Mouse (Mus musculus) stomach, postnatal 0 days (tissue): ENCODE measurements around the gene Bub3. TPM values are rescaled to one million over a fixed set of nuclear protein-coding genes. Genes with fewer than 3 reads are reported as not detected.
A peak's percentile ranks its signal among the peaks of the same experiment; 100 is the strongest.

ENCODE experiments used
- ATAC-seq: fragments of 200-750 bp; cut with Nextera tagmentation; 2 replicates; pipeline ENCODE4 v1.8.0; 2017; ENCODE audit not compliant: low FRiP score, low TSS enrichment
- DNase-seq: peaks from one replicate; pipeline ENCODE4 v3.0.0-alpha.2; 2016; ENCODE audit warnings: low spot score
- H3K27ac ChIP-seq: fragments of 300-500 bp; sonication (generic); replicated peaks from 2 replicates; pipeline ENCODE4 v1.5.1; 2014; ENCODE audit warnings: mild to moderate bottlenecking, control low read depth
- H3K27me3 ChIP-seq: fragments of 300-500 bp; sonication (generic); 2 replicates; pipeline ENCODE4 v1.6.1; 2014; ENCODE audit warnings: low read length; ENCODE audit not compliant: control insufficient read depth, insufficient read depth
- H3K36me3 ChIP-seq: fragments of 300-500 bp; sonication (generic); 2 replicates; pipeline ENCODE4 v1.6.1; 2014; ENCODE audit warnings: low read length, mixed read lengths; ENCODE audit not compliant: control insufficient read depth, insufficient read depth
- H3K4me1 ChIP-seq: fragments of 300-500 bp; sonication (generic); replicated peaks from 2 replicates; pipeline ENCODE4 v1.6.1; 2014; ENCODE audit warnings: antibody characterized with exemption; ENCODE audit not compliant: control insufficient read depth, insufficient read depth
- H3K4me2 ChIP-seq: fragments of 300-500 bp; sonication (generic); replicated peaks from 2 replicates; pipeline ENCODE4 v1.6.1; 2014; ENCODE audit warnings: low read depth, mild to moderate bottlenecking, control low read depth, moderate library complexity
- H3K4me3 ChIP-seq: fragments of 300-500 bp; sonication (generic); 2 replicates; pipeline ENCODE4 v1.5.1; 2014; ENCODE audit warnings: low read depth, low read length, control low read depth
- H3K9ac ChIP-seq: fragments of 300-500 bp; sonication (generic); 2 replicates; pipeline ENCODE4 v1.6.1; 2014; ENCODE audit warnings: mild to moderate bottlenecking, low read length, control low read depth, mixed read lengths
- H3K9me3 ChIP-seq: fragments of 300-500 bp; sonication (generic); 2 replicates; pipeline ENCODE4 v1.6.1; 2016; ENCODE audit warnings: low read length; ENCODE audit not compliant: control insufficient read depth
- CTCF ChIP-seq: IDR thresholded peaks from 2 replicates; pipeline ENCODE4 v1.5.1; 2016; ENCODE audit warnings: antibody characterized with exemption, low read depth, mild to moderate bottlenecking, moderate library complexity
- EP300 ChIP-seq: optimal IDR thresholded peaks from 2 replicates; pipeline ENCODE3; 2016; ENCODE audit warnings: antibody characterized with exemption
- WGBS: fragments of 180-500 bp; shearing (Covaris S2); extraction: QIAGEN DNeasy Blood & Tissue Kit; methylation state at CpG from one replicate; pipeline ENCODE4 v1.1.7; 2014; 5-methylcytosine and 5-hydroxymethylcytosine counted together
- polyA plus RNA-seq: library from polyadenylated mRNA; unstranded; fragments of >200 nt; fragmentation: Nextera tagmentation; extraction: Ambion mirVana; gene quantifications from 2 replicates; pipeline ENCODE4 v1.2.1, GENCODE M21; 2015

Gene Bub3
- polyA plus RNA-seq, result 78.5 and 86.0 TPM in 2 replicates

GRCm38 (mm10) chr7:131559986-131560696 lies at the start of gene Bub3:
TSS of gene Bub3 (plus strand) at chr7:131560222.
- peak; percentile 96 for ATAC-seq
- H3K9me3 ChIP-seq, result no peaks in the 10 kb centered on the region
- peak within 1 kb of the TSS; percentile 84 for H3K27ac ChIP-seq
- H3K4me3 ChIP-seq, result peak within 1 kb of the TSS; percentile 88
- TF ChIP-seq EP300 (no peak), CTCF (no peak)
- H3K36me3 ChIP-seq, result no peaks in the 10 kb centered on the region; the same call in 1 of the 2 replicates
- H3K4me1 ChIP-seq, result no peaks in the 10 kb centered on the region
- peak within 1 kb of the TSS; percentile 87 for H3K9ac ChIP-seq
- WGBS, result under 1% methylated on average over 41 of the region's 51 CpGs
- peaks cover 10% of the 10 kb centered on the region; the same call in 1 of the 2 replicates for H3K27me3 ChIP-seq
- peak within 1 kb of the TSS; percentile 78 for H3K4me2 ChIP-seq
- DNase-seq, result peak; percentile 91

GRCm38 (mm10) chr7:131539979-131540378 lies 20.0 kb upstream of the Bub3 start:
- Histone ChIP-seq H3K27me3 (peaks cover 27% of the 10 kb centered on the region), H3K4me1 (peaks cover 8% of the 10 kb centered on the region), H3K36me3 (no peaks in the 10 kb centered on the region), H3K4me2 (no peak overlapping the region), H3K4me3 (no peak overlapping the region), H3K27ac (no peak overlapping the region), H3K9ac (no peak overlapping the region), H3K9me3 (no peaks in the 10 kb centered on the region)
- TF ChIP-seq CTCF (peak; percentile 93), EP300 (no peak)
- ATAC-seq (peak; percentile 72; the same call in 1 of the 2 replicates), DNase-seq (peak; percentile 87)
- under 1% methylated on average over 7 of the region's 7 CpGs for WGBS

GRCm38 (mm10) chr7:131541184-131542114 lies 18.6 kb upstream of the Bub3 start:
- Histone ChIP-seq H3K4me1 (peaks cover 8% of the 10 kb centered on the region), H3K9ac (no peak overlapping the region), H3K9me3 (no peaks in the 10 kb centered on the region), H3K27ac (no peak overlapping the region), H3K27me3 (peaks cover 37% of the 10 kb centered on the region), H3K36me3 (no peaks in the 10 kb centered on the region), H3K4me2 (peak overlapping the region; percentile 54), H3K4me3 (peak overlapping the region; percentile 36)
- peak; percentile 16 for DNase-seq
- 4% methylated on average over 41 of the region's 41 CpGs for WGBS
- TF ChIP-seq EP300, result no peak
- TF ChIP-seq CTCF, result no peak
- ATAC-seq, result no peak

GRCm38 (mm10) chr7:131542115-131542871 lies 17.7 kb upstream of the Bub3 start, which contains the start of gene Hmx3:
TSS of gene Hmx3 (plus strand) at chr7:131542867.
- Histone ChIP-seq H3K4me3 (peak within 1 kb of the TSS; percentile 36), H3K4me2 (peak within 1 kb of the TSS; percentile 54), H3K9me3 (no peaks in the 10 kb centered on the region), H3K27ac (no peak within 1 kb of the TSS), H3K27me3 (peaks cover 37% of the 10 kb centered on the region), H3K4me1 (peaks cover 8% of the 10 kb centered on the region), H3K9ac (no peak within 1 kb of the TSS), H3K36me3 (no peaks in the 10 kb centered on the region)
- no peak for TF ChIP-seq EP300
- no peak for ATAC-seq
- peak; percentile 21 for DNase-seq
- under 1% methylated on average over 62 of the region's 65 CpGs for WGBS

- Histone ChIP-seq H3K4me2 (peak overlapping the region; percentile 54), H3K36me3 (no peaks in the 10 kb centered on the region), H3K4me3 (peak overlapping the region; percentile 36), H3K9me3 (no peaks in the 10 kb centered on the region), H3K27ac (no peak overlapping the region), H3K4me1 (peaks cover 8% of the 10 kb centered on the region), H3K27me3 (peaks cover 43% of the 10 kb centered on the region), H3K9ac (no peak overlapping the region)
- ATAC-seq, result no peak
- under 1% methylated on average over 49 of the region's 71 CpGs for WGBS
- TF ChIP-seq EP300 (no peak), CTCF (no peak)
- peak; percentile 17 for DNase-seq
Measured at GRCm38 (mm10) chr7:131542872-131543622, 17.0 kb upstream of the Bub3 start.
